Mouse (Mus musculus) adipocyte (in vitro differentiated cells): ENCODE results near the gene Pde1a.

Source experiments
- DNase-seq: peaks from one replicate; pipeline ENCODE4 v3.0.0-alpha.2; 2016; ENCODE audit warnings: low spot score

Gene Pde1a

GRCm38 (mm10) chr2:79819543-79819942, 309.7 kb downstream of the Pde1a start:
- no peak for DNase-seq

- DNase-seq = no peak
Measured at GRCm38 (mm10) chr2:79815708-79816484, 313.4 kb downstream of the Pde1a start.

GRCm38 (mm10) chr2:79798627-79799026, 330.6 kb downstream of the Pde1a start:
- DNase-seq = no peak

- no peak for DNase-seq
Measured at GRCm38 (mm10) chr2:79797444-79797843, 331.8 kb downstream of the Pde1a start.

GRCm38 (mm10) chr2:79793186-79793585, 336.1 kb downstream of the Pde1a start:
- DNase-seq = no peak

GRCm38 (mm10) chr2:79786467-79786866, 342.8 kb downstream of the Pde1a start:
- no peak for DNase-seq

GRCm38 (mm10) chr2:79785541-79786134, 343.6 kb downstream of the Pde1a start:
- DNase-seq = peak; percentile 5
